16 mouse cellular contexts compared by ENCODE assay signal in the genomic region with DNA sequence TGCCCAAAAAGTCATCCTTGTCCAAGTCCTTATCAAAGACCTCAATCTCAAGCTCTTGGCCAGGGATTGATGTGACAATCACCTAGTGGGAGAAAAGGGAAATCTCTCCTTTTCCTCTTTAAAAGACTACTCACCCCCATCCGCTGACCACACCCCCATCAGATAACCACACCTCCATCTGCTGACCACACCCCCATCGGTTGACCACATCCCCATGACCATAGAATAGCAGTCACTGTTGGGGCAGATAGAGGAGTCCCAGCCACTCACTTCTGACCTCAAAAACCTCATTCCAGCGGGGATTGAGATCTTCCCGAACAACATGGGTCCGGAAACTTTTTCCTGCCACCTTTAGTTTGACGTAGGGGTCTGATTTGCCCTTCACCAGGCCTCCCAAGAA. TPM values are rescaled to one million over a fixed set of nuclear protein-coding genes. Genes with fewer than 3 reads are reported as not detected.
A peak's percentile ranks its signal among the peaks of the same experiment; 100 is the strongest.
DNase-seq lines count a peak whose midpoint lies in the region; ATAC-seq and TF ChIP-seq lines count a peak whose summit lies in the region.
"Had no signal": no experiment of that assay in that cellular context is flagged by ENCODE, and none has a peak within 500 bp of the region (broad histone marks: within the 10 kb centered on the region; RNA-seq: fewer than 3 reads in every experiment).

No protein-coding gene starts in this region.

- no peak overlapping the region for H3K4me2 ChIP-seq in forebrain, embryonic 16.5 days (ENCODE audit: low read length)
- H3K4me2 ChIP-seq in kidney, postnatal 0 days (ENCODE audit: low read length), result no peak overlapping the region
- H3K4me2 ChIP-seq in kidney, embryonic 15.5 days, result no peak overlapping the region; the same call in 1 of the 2 replicates
- no peak overlapping the region for H3K4me2 ChIP-seq in liver, embryonic 13.5 days
- H3K4me2 ChIP-seq: forebrain, embryonic 15.5 days had no signal

- TF ChIP-seq CTCF in kidney, postnatal 0 days (IDR thresholded peaks at IDR 0.05; ENCODE audit: low read depth), result no peak

- ATAC-seq in forebrain, embryonic 16.5 days, result no peak
- ATAC-seq in kidney, postnatal 0 days (replicated peaks; ENCODE audit: low FRiP score, low read depth), result no peak
- no peak for ATAC-seq in kidney, embryonic 15.5 days (replicated peaks; ENCODE audit: low FRiP score)
- peak; percentile 91 for ATAC-seq in common myeloid progenitor, adult 5-6 weeks (replicated peaks; ENCODE audit: low read depth, poor library complexity, severe bottlenecking)
- no peak for ATAC-seq in liver, embryonic 13.5 days (ENCODE audit: low read depth)
- ATAC-seq: forebrain, embryonic 15.5 days; midbrain, embryonic 13.5 days had no signal

- H3K9ac ChIP-seq in forebrain, embryonic 16.5 days (replicated peaks; ENCODE audit: low read depth, low read length), result no peak overlapping the region
- no peak overlapping the region for H3K9ac ChIP-seq in kidney, postnatal 0 days (ENCODE audit: low read depth, low read length)
- no peak overlapping the region for H3K9ac ChIP-seq in kidney, embryonic 15.5 days
- 0 out of 2 replicates have a peak overlapping the region, but pooled peaks have one; percentile 22 for H3K9ac ChIP-seq in liver, embryonic 13.5 days
- H3K9ac ChIP-seq: forebrain, embryonic 15.5 days; midbrain, embryonic 13.5 days had no signal

- H3K27ac ChIP-seq in forebrain, embryonic 10.5 days, result no peak overlapping the region
- H3K27ac ChIP-seq in forebrain, embryonic 16.5 days (ENCODE audit: low read length), result no peak overlapping the region
- H3K27ac ChIP-seq in kidney, postnatal 0 days, result no peak overlapping the region
- H3K27ac ChIP-seq in kidney, embryonic 15.5 days, result no peak overlapping the region
- no peak overlapping the region for H3K27ac ChIP-seq in liver, embryonic 13.5 days
- H3K27ac ChIP-seq: forebrain, embryonic 15.5 days; left cerebral cortex, adult 2 months; limb, embryonic 12.5 days; midbrain, embryonic 13.5 days had no signal

- H3K27me3 ChIP-seq in forebrain, embryonic 10.5 days (ENCODE audit: poor library complexity, severe bottlenecking), result peaks cover 70% of the 10 kb centered on the region
- peaks cover 10% of the 10 kb centered on the region; the same call in 1 of the 2 replicates for H3K27me3 ChIP-seq in forebrain, embryonic 16.5 days (replicated peaks; ENCODE audit: control insufficient read depth, insufficient read depth, low read length)
- no peaks in the 10 kb centered on the region for H3K27me3 ChIP-seq in kidney, postnatal 0 days (ENCODE audit: insufficient read depth, low read length)
- peaks cover 15% of the 10 kb centered on the region for H3K27me3 ChIP-seq in kidney, embryonic 15.5 days
- no peaks in the 10 kb centered on the region for H3K27me3 ChIP-seq in liver, embryonic 13.5 days

- peaks cover 15% of the 10 kb centered on the region for H3K4me1 ChIP-seq in forebrain, embryonic 10.5 days
- H3K4me1 ChIP-seq in forebrain, embryonic 16.5 days (replicated peaks; ENCODE audit: control insufficient read depth, insufficient read depth, low read length), result no peaks in the 10 kb centered on the region
- no peaks in the 10 kb centered on the region for H3K4me1 ChIP-seq in kidney, postnatal 0 days (replicated peaks; ENCODE audit: insufficient read depth, low read length)
- peaks cover 23% of the 10 kb centered on the region for H3K4me1 ChIP-seq in kidney, embryonic 15.5 days
- H3K4me1 ChIP-seq in liver, embryonic 13.5 days (replicated peaks), result peaks cover 35% of the 10 kb centered on the region
- H3K4me1 ChIP-seq: forebrain, embryonic 15.5 days; midbrain, embryonic 13.5 days had no signal

- WGBS in forebrain, embryonic 10.5 days, result 17% methylated on average over 6 of the region's 6 CpGs
- 23% methylated on average over 6 of the region's 6 CpGs for WGBS in forebrain, embryonic 16.5 days
- 39% methylated on average over 6 of the region's 6 CpGs for WGBS in kidney, postnatal 0 days
- 31% methylated on average over 6 of the region's 6 CpGs for WGBS in kidney, embryonic 15.5 days
- WGBS in liver, embryonic 13.5 days (ENCODE audit: insufficient replicate concordance), result 15% methylated on average over 6 of the region's 6 CpGs

- 0 out of 2 replicates have a peak overlapping the region, but pooled peaks have one; percentile 26 for H3K4me3 ChIP-seq in forebrain, embryonic 10.5 days
- no peak overlapping the region for H3K4me3 ChIP-seq in forebrain, embryonic 16.5 days (replicated peaks; ENCODE audit: low read length)
- no peak overlapping the region for H3K4me3 ChIP-seq in kidney, postnatal 0 days (replicated peaks; ENCODE audit: low read depth, low read length)
- no peak overlapping the region for H3K4me3 ChIP-seq in kidney, embryonic 15.5 days (replicated peaks)
- no peak overlapping the region for H3K4me3 ChIP-seq in liver, embryonic 13.5 days (replicated peaks)
- H3K4me3 ChIP-seq: forebrain, embryonic 15.5 days; left cerebral cortex, adult 2 months; midbrain, embryonic 13.5 days had no signal

- DNase-seq in forebrain, embryonic 10.5 days (ENCODE audit: extremely low spot score, low spot score), result no peak
- peak; percentile 41 for DNase-seq in kidney, postnatal 0 days (ENCODE audit: low spot score)
- DNase-seq in liver, embryonic 13.5 days, result no peak
- no peak for DNase-seq in cerebellum, adult 9-11 months
- DNase-seq in thymus, postnatal 14 days, result no peak
- DNase-seq: adrenal gland, adult 2 months; cerebellum, adult 18-20 months; kidney, adult 8-10 months; lung, postnatal 14 days had no signal

- H3K9me3 ChIP-seq in forebrain, embryonic 10.5 days, result no peaks in the 10 kb centered on the region
- H3K9me3 ChIP-seq in forebrain, embryonic 16.5 days (ENCODE audit: control insufficient read depth, low read length), result no peaks in the 10 kb centered on the region
- H3K9me3 ChIP-seq in kidney, postnatal 0 days (replicated peaks; ENCODE audit: low read length), result no peaks in the 10 kb centered on the region
- H3K9me3 ChIP-seq in kidney, embryonic 15.5 days (replicated peaks), result no peaks in the 10 kb centered on the region
- H3K9me3 ChIP-seq in liver, embryonic 13.5 days (replicated peaks), result no peaks in the 10 kb centered on the region
- H3K9me3 ChIP-seq: forebrain, embryonic 15.5 days; limb, embryonic 12.5 days; midbrain, embryonic 13.5 days had no signal

- H3K36me3 ChIP-seq in forebrain, embryonic 10.5 days (replicated peaks), result peaks cover 15% of the 10 kb centered on the region; the same call in 1 of the 2 replicates
- no peaks in the 10 kb centered on the region for H3K36me3 ChIP-seq in forebrain, embryonic 16.5 days (ENCODE audit: control insufficient read depth, insufficient read depth)
- peaks cover 26% of the 10 kb centered on the region for H3K36me3 ChIP-seq in kidney, postnatal 0 days (ENCODE audit: insufficient read depth, low read length)
- H3K36me3 ChIP-seq in kidney, embryonic 15.5 days, result peaks cover 49% of the 10 kb centered on the region
- H3K36me3 ChIP-seq in liver, embryonic 13.5 days, result peaks cover 69% of the 10 kb centered on the region
- H3K36me3 ChIP-seq: forebrain, embryonic 15.5 days had no signal

RNA-seq across cellular contexts. Expression of a gene that starts 9.0 kb away (rescaled TPM):
- polyA plus RNA-seq in forebrain, embryonic 10.5 days (2016; fragmentation: Nextera tagmentation; extraction: Ambion mirVana), result 8.6 and 10.3 TPM in 2 replicates
- polyA plus RNA-seq in forebrain, embryonic 16.5 days (2015; fragmentation: Nextera tagmentation; extraction: Ambion mirVana), result 9.0 and 9.6 TPM in 2 replicates
- 15.9 TPM in 2 replicates for polyA plus RNA-seq in kidney, postnatal 0 days (2015; fragmentation: Nextera tagmentation; extraction: Ambion mirVana)
- polyA plus RNA-seq in kidney, embryonic 15.5 days (2015; fragmentation: Nextera tagmentation; extraction: Ambion mirVana), result 19.4 and 22.8 TPM in 2 replicates
- total RNA-seq in common myeloid progenitor, adult 5-6 weeks (2017), result 70.9 and 76.6 TPM in 2 replicates
- polyA plus RNA-seq in liver, embryonic 13.5 days (2015; fragmentation: Nextera tagmentation; extraction: Ambion mirVana), result 9.9 and 10.6 TPM in 2 replicates

RNA-seq across cellular contexts. Expression of a gene that starts 18.2 kb away (rescaled TPM):
- 1.9 and 2.0 TPM in 2 replicates for polyA plus RNA-seq in forebrain, embryonic 10.5 days (2016; fragmentation: Nextera tagmentation; extraction: Ambion mirVana)
- 5.4 and 5.9 TPM in 2 replicates for polyA plus RNA-seq in forebrain, embryonic 16.5 days (2015; fragmentation: Nextera tagmentation; extraction: Ambion mirVana)
- 3.2 and 3.7 TPM in 2 replicates for polyA plus RNA-seq in kidney, postnatal 0 days (2015; fragmentation: Nextera tagmentation; extraction: Ambion mirVana)
- polyA plus RNA-seq in kidney, embryonic 15.5 days (2015; fragmentation: Nextera tagmentation; extraction: Ambion mirVana), result 4.2 and 4.7 TPM in 2 replicates
- 0.55 TPM in 1 of 2 replicates, not detected in the other for total RNA-seq in common myeloid progenitor, adult 5-6 weeks (2017)
- 1.2 and 1.3 TPM in 2 replicates for polyA plus RNA-seq in liver, embryonic 13.5 days (2015; fragmentation: Nextera tagmentation; extraction: Ambion mirVana)

RNA-seq across cellular contexts. Expression of a gene that starts 22.7 kb away (rescaled TPM):
- polyA plus RNA-seq in forebrain, embryonic 10.5 days (2016; fragmentation: Nextera tagmentation; extraction: Ambion mirVana), result 712 and 780 TPM in 2 replicates
- polyA plus RNA-seq in forebrain, embryonic 16.5 days (2015; fragmentation: Nextera tagmentation; extraction: Ambion mirVana), result 599 and 678 TPM in 2 replicates
- polyA plus RNA-seq in kidney, postnatal 0 days (2015; fragmentation: Nextera tagmentation; extraction: Ambion mirVana), result 1,410 and 1,495 TPM in 2 replicates
- polyA plus RNA-seq in kidney, embryonic 15.5 days (2015; fragmentation: Nextera tagmentation; extraction: Ambion mirVana), result 1,170 and 1,259 TPM in 2 replicates
- 1,004 and 1,124 TPM in 2 replicates for total RNA-seq in common myeloid progenitor, adult 5-6 weeks (2017)
- polyA plus RNA-seq in liver, embryonic 13.5 days (2015; fragmentation: Nextera tagmentation; extraction: Ambion mirVana), result 498 and 524 TPM in 2 replicates

RNA-seq across cellular contexts. Expression of a gene that starts 30.9 kb away (rescaled TPM):
- 11.8 and 14.0 TPM in 2 replicates for polyA plus RNA-seq in forebrain, embryonic 10.5 days (2016; fragmentation: Nextera tagmentation; extraction: Ambion mirVana)
- 20.9 and 21.7 TPM in 2 replicates for polyA plus RNA-seq in forebrain, embryonic 16.5 days (2015; fragmentation: Nextera tagmentation; extraction: Ambion mirVana)
- polyA plus RNA-seq in kidney, postnatal 0 days (2015; fragmentation: Nextera tagmentation; extraction: Ambion mirVana), result 13.7 and 16.9 TPM in 2 replicates
- polyA plus RNA-seq in kidney, embryonic 15.5 days (2015; fragmentation: Nextera tagmentation; extraction: Ambion mirVana), result 16.2 and 17.7 TPM in 2 replicates
- total RNA-seq in common myeloid progenitor, adult 5-6 weeks (2017), result 8.6 and 10.6 TPM in 2 replicates
- 6.2 and 7.1 TPM in 2 replicates for polyA plus RNA-seq in liver, embryonic 13.5 days (2015; fragmentation: Nextera tagmentation; extraction: Ambion mirVana)

RNA-seq across cellular contexts. Expression of a gene that starts 32.4 kb away (rescaled TPM):
- polyA plus RNA-seq in forebrain, embryonic 10.5 days (2016; fragmentation: Nextera tagmentation; extraction: Ambion mirVana), result 3,608 and 3,665 TPM in 2 replicates
- 2,032 and 2,064 TPM in 2 replicates for polyA plus RNA-seq in forebrain, embryonic 16.5 days (2015; fragmentation: Nextera tagmentation; extraction: Ambion mirVana)
- polyA plus RNA-seq in kidney, postnatal 0 days (2015; fragmentation: Nextera tagmentation; extraction: Ambion mirVana), result 3,897 and 4,536 TPM in 2 replicates
- polyA plus RNA-seq in kidney, embryonic 15.5 days (2015; fragmentation: Nextera tagmentation; extraction: Ambion mirVana), result 4,214 and 4,446 TPM in 2 replicates
- 3,010 and 3,037 TPM in 2 replicates for total RNA-seq in common myeloid progenitor, adult 5-6 weeks (2017)
- 2,776 and 3,150 TPM in 2 replicates for polyA plus RNA-seq in liver, embryonic 13.5 days (2015; fragmentation: Nextera tagmentation; extraction: Ambion mirVana)
